Mouse (Mus musculus) testis, adult 2 months (tissue): ENCODE data around the gene Pigu.

Source experiments
- CTCF ChIP-seq: fragments of 200-500 bp; IDR thresholded peaks from 2 replicates; pipeline ENCODE4 v1.5.1; 2012; ENCODE audit warnings: low read depth, mild to moderate bottlenecking, inconsistent platforms, low read length, moderate library complexity; ENCODE audit not compliant: control insufficient read depth, insufficient read depth, insufficient replicate concordance
- POLR2A ChIP-seq: fragments of 200-500 bp; IDR thresholded peaks from 2 replicates; pipeline ENCODE4 v1.6.1; 2012; ENCODE audit warnings: low read depth, mild to moderate bottlenecking, inconsistent platforms, low read length, moderate library complexity; ENCODE audit not compliant: control insufficient read depth

DNA sequence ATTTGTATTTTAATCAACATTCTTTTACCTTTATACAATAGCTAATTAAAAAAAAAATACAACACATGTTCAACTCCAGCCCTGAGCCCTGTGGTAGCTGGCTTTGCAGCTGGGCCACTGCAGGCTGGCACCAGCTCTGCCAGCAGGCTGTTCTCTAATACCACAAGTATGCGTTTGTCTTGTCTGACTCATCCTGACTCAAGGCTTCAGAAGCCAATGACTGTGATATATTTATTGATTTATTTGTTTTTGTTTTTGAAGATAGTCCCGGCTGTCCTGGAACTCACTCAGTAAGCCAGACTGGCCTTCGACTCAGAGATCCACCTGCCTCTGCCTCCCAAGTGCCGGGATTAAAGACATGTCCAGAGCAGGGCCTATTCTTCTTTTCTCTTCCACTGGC lies 63.3 kb downstream of the Pigu start:
- no peak for TF ChIP-seq CTCF
- TF ChIP-seq POLR2A, result no peak
